10 mouse cellular contexts compared by ENCODE assay signal in genomic region chr2:33300371-33301046, GRCm38 (mm10).
DNase-seq lines count a peak whose midpoint lies in the region; ATAC-seq and TF ChIP-seq lines count a peak whose summit lies in the region.
"Had no signal": no experiment of that assay in that cellular context is flagged by ENCODE, and none has a peak within 500 bp of the region (broad histone marks: within the 10 kb centered on the region; RNA-seq: fewer than 3 reads in every experiment).

No protein-coding gene starts in this region.

- H3K27me3 ChIP-seq in forebrain, postnatal 0 days (ENCODE audit: insufficient read depth, low read length), result no peaks in the 10 kb centered on the region
- no peaks in the 10 kb centered on the region for H3K27me3 ChIP-seq in forebrain, embryonic 11.5 days (ENCODE audit: control insufficient read depth, insufficient read depth, low read length)
- H3K27me3 ChIP-seq in kidney, embryonic 15.5 days, result no peaks in the 10 kb centered on the region
- H3K27me3 ChIP-seq in embryonic facial prominence, embryonic 12.5 days, result no peaks in the 10 kb centered on the region
- H3K27me3 ChIP-seq: hindbrain, embryonic 12.5 days had no signal

- H3K9ac ChIP-seq in forebrain, postnatal 0 days, result no peak overlapping the region
- H3K9ac ChIP-seq in forebrain, embryonic 11.5 days (ENCODE audit: low read length), result no peak overlapping the region
- no peak overlapping the region for H3K9ac ChIP-seq in kidney, embryonic 15.5 days
- no peak overlapping the region for H3K9ac ChIP-seq in embryonic facial prominence, embryonic 12.5 days
- H3K9ac ChIP-seq: hindbrain, embryonic 12.5 days had no signal

- no peak for TF ChIP-seq CTCF in forebrain, postnatal 0 days (IDR thresholded peaks at IDR 0.05; ENCODE audit: low read depth)

- ATAC-seq in forebrain, postnatal 0 days, result peak; percentile 45
- ATAC-seq in forebrain, embryonic 11.5 days (replicated peaks; ENCODE audit: low FRiP score), result no peak
- no peak for ATAC-seq in kidney, embryonic 15.5 days (replicated peaks; ENCODE audit: low FRiP score)
- no peak for ATAC-seq in embryonic facial prominence, embryonic 12.5 days (ENCODE audit: insufficient number of reproducible peaks, insufficient read depth, low FRiP score, low TSS enrichment)
- ATAC-seq in erythroblast, adult 5-6 weeks (replicated peaks; ENCODE audit: low FRiP score, poor library complexity, severe bottlenecking), result no peak

- H3K4me3 ChIP-seq in forebrain, postnatal 0 days (ENCODE audit: low read depth, low read length), result no peak overlapping the region
- H3K4me3 ChIP-seq in forebrain, embryonic 11.5 days (ENCODE audit: low read depth, low read length), result no peak overlapping the region
- H3K4me3 ChIP-seq in kidney, embryonic 15.5 days (replicated peaks), result no peak overlapping the region
- H3K4me3 ChIP-seq in embryonic facial prominence, embryonic 12.5 days, result no peak overlapping the region
- H3K4me3 ChIP-seq: hindbrain, embryonic 12.5 days had no signal

- H3K36me3 ChIP-seq in forebrain, postnatal 0 days (ENCODE audit: insufficient read depth), result 0 out of 2 replicates have a peak, but pooled peaks cover 8% of the 10 kb centered on the region
- H3K36me3 ChIP-seq in forebrain, embryonic 11.5 days (ENCODE audit: control insufficient read depth, insufficient read depth, low read length), result no peaks in the 10 kb centered on the region
- no peaks in the 10 kb centered on the region for H3K36me3 ChIP-seq in kidney, embryonic 15.5 days
- no peaks in the 10 kb centered on the region for H3K36me3 ChIP-seq in embryonic facial prominence, embryonic 12.5 days

- WGBS in forebrain, postnatal 0 days, result 37% methylated on average over 3 of the region's 3 CpGs
- 58% methylated on average over 3 of the region's 3 CpGs for WGBS in forebrain, embryonic 11.5 days
- 45% methylated on average over 3 of the region's 3 CpGs for WGBS in kidney, embryonic 15.5 days
- 12% methylated on average over 3 of the region's 3 CpGs for WGBS in embryonic facial prominence, embryonic 12.5 days

- no peaks in the 10 kb centered on the region for H3K4me1 ChIP-seq in forebrain, postnatal 0 days (ENCODE audit: insufficient read depth)
- H3K4me1 ChIP-seq in forebrain, embryonic 11.5 days (replicated peaks; ENCODE audit: control insufficient read depth, insufficient read depth, low read length), result no peaks in the 10 kb centered on the region
- H3K4me1 ChIP-seq in kidney, embryonic 15.5 days, result peaks cover 12% of the 10 kb centered on the region; the same call in 1 of the 2 replicates
- peaks cover 35% of the 10 kb centered on the region for H3K4me1 ChIP-seq in embryonic facial prominence, embryonic 12.5 days

- H3K4me2 ChIP-seq in forebrain, postnatal 0 days (ENCODE audit: low read depth), result no peak overlapping the region
- H3K4me2 ChIP-seq in forebrain, embryonic 11.5 days (ENCODE audit: low read depth, low read length, severe bottlenecking), result no peak overlapping the region
- H3K4me2 ChIP-seq in kidney, embryonic 15.5 days, result no peak overlapping the region
- no peak overlapping the region for H3K4me2 ChIP-seq in embryonic facial prominence, embryonic 12.5 days (replicated peaks)
- H3K4me2 ChIP-seq: hindbrain, embryonic 12.5 days had no signal

- no peak overlapping the region for H3K27ac ChIP-seq in forebrain, postnatal 0 days (ENCODE audit: low read depth, low read length)
- no peak overlapping the region for H3K27ac ChIP-seq in forebrain, embryonic 11.5 days (ENCODE audit: low read depth, low read length)
- H3K27ac ChIP-seq in kidney, embryonic 15.5 days, result no peak overlapping the region
- H3K27ac ChIP-seq in embryonic facial prominence, embryonic 12.5 days, result 0 out of 2 replicates have a peak overlapping the region, but pooled peaks have one; percentile 36
- H3K27ac ChIP-seq: hindbrain, embryonic 12.5 days had no signal

- no peak for DNase-seq in forebrain, postnatal 0 days
- DNase-seq in forebrain, embryonic 11.5 days (ENCODE audit: low spot score), result no peak
- DNase-seq in kidney, postnatal 14 days, result peak; percentile 48
- peak; percentile 22 for DNase-seq in MN1 (ENCODE audit: low spot score)
- no peak for DNase-seq in testis, postnatal 14 days (ENCODE audit: low spot score)
- DNase-seq: cerebellum, adult 9-10 months had no signal

- no peaks in the 10 kb centered on the region for H3K9me3 ChIP-seq in forebrain, postnatal 0 days (ENCODE audit: low read length)
- no peaks in the 10 kb centered on the region for H3K9me3 ChIP-seq in forebrain, embryonic 11.5 days (ENCODE audit: control insufficient read depth, low read length)
- H3K9me3 ChIP-seq in kidney, embryonic 15.5 days (replicated peaks), result no peaks in the 10 kb centered on the region
- no peaks in the 10 kb centered on the region for H3K9me3 ChIP-seq in embryonic facial prominence, embryonic 12.5 days
- H3K9me3 ChIP-seq: hindbrain, embryonic 12.5 days had no signal

Comparison
In these comparisons a context has a peak if more than half of its experiments do, and no peak if none do; other contexts are left out.
1. DNase-seq: peak in kidney, postnatal 14 days (single experiment) and MN1 (single experiment); none in forebrain, postnatal 0 days (single experiment), forebrain, embryonic 11.5 days (single experiment) and testis, postnatal 14 days (single experiment).